19 mouse cellular contexts compared by ENCODE assay signal in genomic region chr6:12262641-12263400, GRCm38 (mm10).
DNase-seq lines count a peak whose midpoint lies in the region; ATAC-seq and TF ChIP-seq lines count a peak whose summit lies in the region.
"Had no signal": no experiment of that assay in that cellular context is flagged by ENCODE, and none has a peak within 500 bp of the region (broad histone marks: within the 10 kb centered on the region; RNA-seq: fewer than 3 reads in every experiment).

No protein-coding gene starts in this region.

- no peaks in the 10 kb centered on the region for H3K27me3 ChIP-seq in cerebellum, adult 2 months (ENCODE audit: control insufficient read depth, insufficient read depth, low read length)
- H3K27me3 ChIP-seq: hindbrain, embryonic 13.5 days; liver, embryonic 13.5 days; megakaryocyte, embryonic 14.5 days; neural tube, embryonic 13.5 days had no signal

- DNase-seq in ovary, adult 18-20 months (ENCODE audit: low spot score): peak; percentile 26
- no peak for DNase-seq in ovary, postnatal 14 days (ENCODE audit: low spot score)
- peak; percentile 74 for DNase-seq in adrenal gland, adult 8-10 months
- peak; percentile 82 to 90 for DNase-seq in cerebellum, adult 2 months
- peak; percentile 9 for DNase-seq in retina, postnatal 1 day
- no peak for DNase-seq in urinary bladder, postnatal 10 days (ENCODE audit: low spot score)
- DNase-seq in layer of hippocampus, postnatal 10 days (ENCODE audit: low spot score in 2 of 2): no peak
- DNase-seq: embryo, embryonic 11 days; heart, adult 2 months; layer of hippocampus, adult 9-11 months; liver, embryonic 13.5 days; thymus, postnatal 4 days had no signal

- WGBS in cerebellum, adult 2 months: 40% methylated on average over 15 of the region's 15 CpGs

- H3K27ac ChIP-seq in cerebellum, adult 2 months (ENCODE audit: insufficient read depth, low read length): no peak overlapping the region
- H3K27ac ChIP-seq: heart, adult 2 months; hindbrain, embryonic 13.5 days; kidney, postnatal 0 days; liver, embryonic 13.5 days; neural tube, embryonic 13.5 days had no signal

- no peak for ATAC-seq in megakaryocyte, adult 5-6 weeks (ENCODE audit: poor library complexity, severe bottlenecking)
- ATAC-seq: forebrain, embryonic 14.5 days; intestine, postnatal 0 days had no signal

- TF ChIP-seq CTCF in cerebellum, adult 2 months (IDR thresholded peaks at IDR 0.05; ENCODE audit: borderline replicate concordance, insufficient read depth, low read depth, low read length): no peak

- no peak overlapping the region for H3K4me3 ChIP-seq in cerebellum, adult 2 months (replicated peaks; ENCODE audit: insufficient read depth, low read depth, low read length)
- H3K4me3 ChIP-seq: heart, adult 2 months; hindbrain, embryonic 13.5 days; liver, embryonic 13.5 days; megakaryocyte, embryonic 14.5 days; neural tube, embryonic 13.5 days had no signal

- H3K4me1 ChIP-seq in cerebellum, adult 2 months (ENCODE audit: control insufficient read depth, insufficient read depth, low read length): peaks cover 6% of the 10 kb centered on the region
- H3K4me1 ChIP-seq: liver, embryonic 13.5 days had no signal

- TF ChIP-seq POLR2A in cerebellum, adult 2 months (IDR thresholded peaks at IDR 0.05; ENCODE audit: borderline replicate concordance, insufficient read depth, low read length): no peak

Comparison
In these comparisons a context has a peak if more than half of its experiments do, and no peak if none do; other contexts are left out.
1. DNase-seq: peak in ovary, adult 18-20 months (single experiment), adrenal gland, adult 8-10 months (single experiment), cerebellum, adult 2 months (2 of 2) and retina, postnatal 1 day (single experiment); none in ovary, postnatal 14 days (single experiment), urinary bladder, postnatal 10 days (single experiment) and layer of hippocampus, postnatal 10 days (0 of 2).